Mouse (Mus musculus) bone marrow macrophage, adult 2 months (primary cell): ENCODE measurements around the gene Prkn.

Experiments
- CTCF ChIP-seq: IDR thresholded peaks from 2 replicates; pipeline ENCODE4 v1.5.1; 2012; ENCODE audit warnings: low read depth, mild to moderate bottlenecking, low read length, moderate library complexity
- POLR2A ChIP-seq: IDR thresholded peaks from 2 replicates; pipeline ENCODE4 v1.6.1; 2012; ENCODE audit warnings: mild to moderate bottlenecking, low read depth, low read length, borderline replicate concordance

DNA sequence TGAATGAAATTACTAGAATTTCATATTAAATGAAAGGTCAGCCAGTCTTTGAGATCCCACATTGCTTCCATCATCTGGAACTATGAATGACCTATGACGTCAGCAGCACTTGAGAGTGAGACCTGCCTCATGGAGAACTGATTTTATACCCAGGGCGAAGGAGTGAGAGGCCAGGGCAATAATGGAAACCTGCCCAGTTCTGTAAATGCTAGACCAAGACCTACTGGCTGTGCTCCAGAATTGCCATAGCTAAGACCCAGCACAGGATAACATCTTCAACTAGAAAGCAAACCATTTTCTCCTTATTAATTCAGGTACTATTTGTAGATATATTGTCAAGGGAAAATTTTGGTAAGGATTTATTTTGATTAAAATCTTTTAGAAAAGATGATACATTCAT is 183.2 kb downstream of the Prkn start:
- no peak for TF ChIP-seq CTCF
- TF ChIP-seq POLR2A = no peak
